Mouse (Mus musculus) frontal cortex, adult 2 months (tissue): ENCODE data around the gene Map7. TPM values are rescaled to one million over a fixed set of nuclear protein-coding genes. Genes with fewer than 3 reads are reported as not detected.

Experiments
- polyA plus RNA-seq: library from polyadenylated mRNA; depleted of rRNA; stranded (reverse); fragments of >200 nt; gene quantifications from 2 replicates; pipeline ENCODE4 v1.2.3, GENCODE M21; 2012; rRNA removed

Map7 gene
- polyA plus RNA-seq, 1 experiment: 73.5 TPM

Other genes starting within 250 kb of the Map7 start
- 31.8 and 36.1 TPM in 2 replicates for gene Pex7, start 240.8 kb upstream of the Map7 start, polyA plus RNA-seq
- gene Map3k5, start 214.0 kb upstream of the Map7 start, polyA plus RNA-seq: 10.5 and 10.9 TPM in 2 replicates
- gene Bclaf1, start 164.0 kb downstream of the Map7 start, polyA plus RNA-seq: 83.5 and 86.7 TPM in 2 replicates
- 0.82 and 1.1 TPM in 2 replicates for gene Mtfr2, start 199.3 kb downstream of the Map7 start, polyA plus RNA-seq